Mouse (Mus musculus) G1E (cell line): ENCODE data around the gene Unc93b1.

Source experiments
- CTCF ChIP-seq: IDR thresholded peaks from 2 replicates; pipeline ENCODE4 v1.5.1; 2012; ENCODE audit warnings: low read depth, low read length, inconsistent platforms, mixed read lengths
- POLR2AphosphoS5 ChIP-seq: IDR thresholded peaks from 2 replicates; pipeline ENCODE4 v1.6.1; 2012; ENCODE audit warnings: low read depth, low read length, inconsistent platforms; ENCODE audit not compliant: insufficient replicate concordance
- TAL1 ChIP-seq: conservative IDR thresholded peaks from 2 replicates; pipeline ENCODE4 v1.6.1; 2012; ENCODE audit warnings: low read depth, low read length, inconsistent platforms, mixed read lengths

GRCm38 (mm10) chr19:3926685-3927084 lies 8.3 kb upstream of the Unc93b1 start:
- TF ChIP-seq CTCF (no peak), TAL1 (no peak), POLR2AphosphoS5 (no peak)
